Mouse (Mus musculus): ENCODE measurements around the gene Tle4. TPM values are rescaled to one million over a fixed set of nuclear protein-coding genes. Genes with fewer than 3 reads are reported as not detected.

Gene Tle4
- polyA plus RNA-seq, 1 experiment = 16.0 TPM

DNA sequence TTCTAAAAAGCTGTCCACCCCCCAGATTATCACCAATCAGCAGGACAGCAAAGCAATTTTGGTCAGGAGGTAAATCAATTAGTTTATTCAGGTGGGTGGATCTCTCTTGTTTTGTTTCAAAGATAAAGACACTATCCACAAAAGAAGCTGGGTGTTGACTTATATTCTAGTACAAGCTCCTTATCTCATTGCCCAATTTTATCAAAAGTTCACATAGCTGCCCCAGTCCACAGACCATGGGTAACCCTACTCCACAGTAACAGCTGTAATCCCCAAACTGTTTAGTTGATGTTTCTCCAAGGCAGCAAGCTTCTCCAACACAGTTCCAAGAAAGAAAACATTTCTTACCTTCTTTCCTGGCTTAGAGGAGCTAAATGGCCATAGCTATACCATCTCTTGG, 21.5 kb downstream of the Tle4 start:
- Histone ChIP-seq H3K4me3 (replicated peaks; ENCODE audit: extremely low read depth, low read depth, low read length) (no peak overlapping the region), H3K4me1 (ENCODE audit: control insufficient read depth, insufficient read depth, low read length) (peaks cover 4% of the 10 kb centered on the region; the same call in 1 of the 2 replicates)
- TF ChIP-seq CTCF (IDR thresholded peaks at IDR 0.05; ENCODE audit: insufficient read depth, low read length) (no peak), POLR2A (IDR thresholded peaks at IDR 0.05; ENCODE audit: borderline replicate concordance, extremely low read depth, low read depth, low read length) (no peak)
- DNase-seq = no peak

DNA sequence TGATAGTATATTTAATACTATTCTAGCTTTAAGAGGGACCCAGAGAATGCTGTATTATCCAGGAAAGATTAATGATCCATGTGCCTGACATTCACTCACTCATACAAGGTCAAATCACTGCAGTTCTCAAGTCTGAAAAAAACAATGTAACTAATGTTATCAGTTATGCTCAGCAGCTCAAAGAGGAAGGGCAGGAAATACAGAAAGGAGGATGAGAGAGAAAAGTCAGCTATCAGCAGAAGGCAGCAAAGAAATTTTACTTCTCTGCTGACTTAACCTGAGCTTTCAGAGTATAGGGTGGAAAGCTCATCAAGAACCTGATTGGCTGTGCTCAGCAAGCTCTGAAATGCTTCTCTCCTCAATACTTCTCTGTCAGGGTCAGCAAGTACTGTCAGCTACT, 29.0 kb downstream of the Tle4 start:
- no peak overlapping the region for H3K4me3 ChIP-seq (replicated peaks; ENCODE audit: extremely low read depth, low read depth, low read length)
- no peak for DNase-seq
- H3K4me1 ChIP-seq (ENCODE audit: control insufficient read depth, insufficient read depth, low read length) = peaks cover 8% of the 10 kb centered on the region
- TF ChIP-seq CTCF (IDR thresholded peaks at IDR 0.05; ENCODE audit: insufficient read depth, low read length) = no peak
- no peak for TF ChIP-seq POLR2A (IDR thresholded peaks at IDR 0.05; ENCODE audit: borderline replicate concordance, extremely low read depth, low read depth, low read length)

DNA sequence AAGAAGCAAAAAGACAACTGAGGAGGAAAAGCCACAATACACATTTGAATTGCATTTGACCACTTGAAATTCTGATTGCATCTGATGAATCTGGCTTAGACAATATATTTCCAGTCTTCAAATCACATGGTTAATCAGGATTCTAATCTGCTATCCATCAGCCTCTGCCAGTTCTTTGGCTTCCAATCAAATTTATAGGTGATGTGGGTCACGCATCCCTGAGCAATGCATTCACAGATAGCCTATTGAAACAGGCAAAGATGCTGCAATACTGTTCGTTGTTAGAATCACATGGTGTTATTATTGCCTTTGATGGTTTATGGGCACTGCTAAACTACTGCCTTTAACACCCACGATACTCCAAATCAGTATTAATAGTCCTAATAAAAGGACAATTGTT, 30.8 kb downstream of the Tle4 start:
- TF ChIP-seq POLR2A (IDR thresholded peaks at IDR 0.05; ENCODE audit: borderline replicate concordance, extremely low read depth, low read depth, low read length) (no peak), CTCF (IDR thresholded peaks at IDR 0.05; ENCODE audit: insufficient read depth, low read length) (no peak)
- no peak for DNase-seq
- H3K4me1 ChIP-seq (ENCODE audit: control insufficient read depth, insufficient read depth, low read length) = peaks cover 6% of the 10 kb centered on the region
- no peak overlapping the region for H3K4me3 ChIP-seq (replicated peaks; ENCODE audit: extremely low read depth, low read depth, low read length)
- 85% methylated on average over 3 of the region's 3 CpGs for WGBS

DNA sequence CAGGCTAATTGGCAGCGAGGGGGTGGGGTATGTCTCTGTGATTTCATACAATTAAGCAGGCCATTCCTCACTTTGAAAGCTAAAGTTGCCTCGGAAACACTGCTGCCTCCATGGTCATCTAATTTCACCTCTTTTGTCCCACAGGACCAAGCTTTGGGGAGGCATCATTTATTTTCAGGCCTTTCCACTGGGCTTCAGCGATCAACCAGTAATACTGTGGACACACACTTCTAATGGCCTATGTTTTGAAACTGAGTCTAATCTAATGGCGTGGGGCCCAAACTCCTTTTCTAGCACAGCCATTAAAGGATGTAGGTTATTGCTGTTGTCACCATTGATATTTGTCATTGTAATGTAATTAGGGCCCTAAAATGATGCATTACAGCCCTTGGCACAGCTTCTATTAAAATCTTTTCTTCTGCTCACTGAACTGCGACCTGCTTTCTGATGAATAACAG, 31.3 kb downstream of the Tle4 start:
- no peak for DNase-seq
- TF ChIP-seq POLR2A (IDR thresholded peaks at IDR 0.05; ENCODE audit: borderline replicate concordance, extremely low read depth, low read depth, low read length) (no peak), CTCF (IDR thresholded peaks at IDR 0.05; ENCODE audit: insufficient read depth, low read length) (no peak)
- 77% methylated on average over 5 of the region's 5 CpGs for WGBS

DNA sequence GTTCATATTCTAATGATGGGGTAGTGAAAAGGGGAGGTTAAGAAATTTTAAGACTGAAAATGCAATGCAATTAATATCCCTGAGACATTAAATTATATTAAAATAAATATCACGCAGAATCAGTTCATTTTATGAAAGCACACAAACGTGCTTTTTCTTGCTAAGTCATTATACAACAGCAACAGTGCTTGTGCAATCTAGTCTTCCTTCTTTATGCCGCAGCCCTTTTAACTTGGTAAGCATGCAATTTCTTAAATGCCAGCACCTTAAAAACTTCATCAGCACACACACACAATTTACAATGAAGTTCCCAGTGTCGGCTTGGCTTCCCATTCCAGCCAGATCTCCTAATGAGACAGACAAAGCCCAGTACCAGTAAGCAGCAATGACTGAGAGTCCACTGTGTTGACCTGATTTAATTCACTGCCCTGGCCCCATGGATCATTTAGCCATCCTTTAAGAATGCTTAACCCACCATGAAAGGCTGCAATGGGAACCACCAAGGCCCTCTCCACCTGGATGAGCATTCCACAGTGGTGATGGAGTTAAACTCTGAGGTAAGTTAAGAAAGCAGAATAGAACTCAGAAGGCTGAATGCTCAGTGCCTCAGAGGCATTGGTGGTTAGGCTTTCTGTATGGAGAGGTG, 32.3 kb downstream of the Tle4 start:
- no peak overlapping the region for H3K4me3 ChIP-seq (replicated peaks; ENCODE audit: extremely low read depth, low read depth, low read length)
- DNase-seq = no peak
- 80% methylated on average over 4 of the region's 4 CpGs for WGBS
- peaks cover 4% of the 10 kb centered on the region for H3K4me1 ChIP-seq (ENCODE audit: control insufficient read depth, insufficient read depth, low read length)
- no peak for TF ChIP-seq POLR2A (IDR thresholded peaks at IDR 0.05; ENCODE audit: borderline replicate concordance, extremely low read depth, low read depth, low read length)
- TF ChIP-seq CTCF (IDR thresholded peaks at IDR 0.05; ENCODE audit: insufficient read depth, low read length) = no peak

More for the DNA sequence above, 31.3 kb downstream of the Tle4 start:
- Histone ChIP-seq H3K4me1 (ENCODE audit: control insufficient read depth, insufficient read depth, low read length) (peaks cover 6% of the 10 kb centered on the region), H3K4me3 (replicated peaks; ENCODE audit: extremely low read depth, low read depth, low read length) (no peak overlapping the region)

DNA sequence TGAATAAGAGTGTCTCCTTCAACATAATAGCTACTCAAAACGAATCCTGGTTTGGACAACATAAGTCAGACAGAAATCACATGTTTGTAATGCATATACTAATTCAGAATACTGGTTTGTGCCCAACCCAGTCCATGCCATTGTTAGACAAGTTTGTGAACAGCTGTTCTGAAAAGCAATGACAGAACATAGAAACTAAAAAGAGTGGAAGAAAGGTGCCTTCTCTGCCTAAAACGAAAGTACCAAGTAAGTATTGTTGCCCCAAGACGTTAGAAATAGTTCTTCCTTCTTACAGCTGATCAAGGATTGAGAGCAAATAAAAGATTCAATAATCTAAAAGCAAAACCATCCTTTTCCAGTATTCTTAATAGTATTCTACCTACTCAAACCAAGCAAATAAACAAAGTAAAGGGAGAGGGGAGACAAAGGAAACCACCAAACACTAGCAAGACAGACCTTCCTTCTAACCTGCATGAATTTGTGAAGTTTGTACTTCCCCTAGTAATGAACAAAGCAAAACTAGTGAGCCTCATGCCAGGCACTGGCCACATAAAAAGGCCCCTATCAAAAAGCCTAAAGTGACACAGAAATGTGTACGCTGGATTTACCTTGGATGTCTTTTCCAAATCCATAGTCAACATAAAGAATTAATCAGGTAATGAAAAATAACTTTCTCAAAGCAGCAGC, 34.4 kb downstream of the Tle4 start:
- no peak overlapping the region for H3K4me3 ChIP-seq (replicated peaks; ENCODE audit: extremely low read depth, low read depth, low read length)
- DNase-seq = no peak
- 71% methylated on average over 4 of the region's 4 CpGs for WGBS
- H3K4me1 ChIP-seq (ENCODE audit: control insufficient read depth, insufficient read depth, low read length) = no peaks in the 10 kb centered on the region; the same call in 1 of the 2 replicates
- no peak for TF ChIP-seq POLR2A (IDR thresholded peaks at IDR 0.05; ENCODE audit: borderline replicate concordance, extremely low read depth, low read depth, low read length)
- TF ChIP-seq CTCF (IDR thresholded peaks at IDR 0.05; ENCODE audit: insufficient read depth, low read length) = no peak

DNA sequence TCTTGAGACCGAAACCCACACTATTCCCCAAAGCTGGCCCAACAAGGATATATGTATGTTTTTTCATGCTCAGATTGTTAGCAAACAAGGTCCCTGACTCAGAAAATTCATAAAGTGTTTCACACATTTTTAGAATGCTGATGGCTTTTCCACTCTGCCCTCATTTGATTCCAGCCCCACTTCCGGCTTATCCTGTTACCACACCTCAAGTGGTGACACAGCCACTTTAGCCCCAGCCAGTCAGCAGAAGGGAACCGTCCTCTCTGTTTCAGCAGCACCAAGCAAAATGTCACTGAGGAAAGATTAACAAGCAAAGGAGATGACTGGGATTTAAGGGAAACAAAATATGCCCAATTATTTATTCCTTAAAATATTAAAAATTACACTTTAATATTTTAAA, 50.0 kb downstream of the Tle4 start:
- WGBS = 67% methylated on average over 3 of the region's 3 CpGs
- DNase-seq = no peak

DNA sequence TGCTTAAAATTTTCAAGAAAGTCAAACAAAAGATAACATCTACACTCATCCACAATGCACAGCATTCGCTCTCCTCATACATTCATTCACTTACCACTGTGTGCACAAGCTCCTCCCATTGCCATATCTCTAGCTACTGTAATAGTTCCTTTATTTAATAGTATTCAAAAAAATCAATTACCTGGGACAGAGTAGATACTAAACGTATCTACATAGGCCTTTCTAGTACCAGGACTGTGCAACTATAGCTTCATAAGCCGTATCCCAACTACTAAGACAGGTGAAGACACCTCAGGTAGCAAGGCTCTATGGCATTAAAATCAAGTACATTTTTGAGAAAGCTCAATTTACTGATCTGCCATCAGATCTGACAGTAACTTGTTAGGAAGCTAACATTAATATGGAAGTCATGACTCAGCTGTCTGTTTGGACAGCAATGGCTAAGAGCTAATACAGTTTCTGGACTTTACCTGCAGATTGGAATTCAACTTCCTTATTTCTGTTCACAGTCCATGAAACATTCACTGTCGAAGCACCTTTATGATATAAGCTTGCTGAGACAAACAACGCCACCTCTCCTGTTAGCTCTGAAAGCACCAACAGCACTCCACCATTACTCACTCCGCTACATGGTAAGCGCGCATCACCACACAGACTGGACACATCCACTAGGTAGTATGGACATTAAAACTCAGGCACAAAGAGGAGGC, 50.6 kb downstream of the Tle4 start:
- Histone ChIP-seq H3K4me3 (replicated peaks; ENCODE audit: extremely low read depth, low read depth, low read length) (no peak overlapping the region), H3K4me1 (ENCODE audit: control insufficient read depth, insufficient read depth, low read length) (peaks cover 2% of the 10 kb centered on the region; the same call in 1 of the 2 replicates)
- no peak for DNase-seq
- WGBS = 95% methylated on average over 8 of the region's 8 CpGs
- TF ChIP-seq POLR2A (IDR thresholded peaks at IDR 0.05; ENCODE audit: borderline replicate concordance, extremely low read depth, low read depth, low read length) (no peak), CTCF (IDR thresholded peaks at IDR 0.05; ENCODE audit: insufficient read depth, low read length) (no peak)

More for the DNA sequence above, 50.0 kb downstream of the Tle4 start:
- Histone ChIP-seq H3K4me1 (ENCODE audit: control insufficient read depth, insufficient read depth, low read length) (peaks cover 2% of the 10 kb centered on the region; the same call in 1 of the 2 replicates), H3K4me3 (replicated peaks; ENCODE audit: extremely low read depth, low read depth, low read length) (no peak overlapping the region)
- TF ChIP-seq POLR2A (IDR thresholded peaks at IDR 0.05; ENCODE audit: borderline replicate concordance, extremely low read depth, low read depth, low read length) = no peak
- no peak for TF ChIP-seq CTCF (IDR thresholded peaks at IDR 0.05; ENCODE audit: insufficient read depth, low read length)

DNA sequence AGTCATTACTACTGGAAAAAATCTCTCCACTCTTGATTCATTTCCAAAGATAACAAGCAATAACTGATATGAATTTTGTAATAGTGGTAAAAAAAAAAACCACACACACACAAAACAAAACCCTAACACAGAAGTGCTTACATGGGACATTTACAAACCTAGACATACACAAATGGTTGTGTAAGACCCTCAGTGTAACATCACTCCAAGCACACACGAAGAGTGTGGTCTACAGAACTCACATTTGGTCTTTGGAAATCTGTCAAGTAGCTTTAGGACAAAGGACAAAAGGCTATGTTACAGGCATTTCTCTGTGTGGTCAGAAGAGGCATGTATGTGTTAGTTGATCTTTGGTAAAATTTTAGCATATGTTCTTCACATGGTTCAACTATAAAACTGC, 52.4 kb downstream of the Tle4 start:
- no peak overlapping the region for H3K4me3 ChIP-seq (replicated peaks; ENCODE audit: extremely low read depth, low read depth, low read length)
- no peak for TF ChIP-seq CTCF (IDR thresholded peaks at IDR 0.05; ENCODE audit: insufficient read depth, low read length)
- no peak for TF ChIP-seq POLR2A (IDR thresholded peaks at IDR 0.05; ENCODE audit: borderline replicate concordance, extremely low read depth, low read depth, low read length)
- whole genome bisulfite sequencing = 44% methylated on average over 1 of the region's 1 CpGs
- DNase-seq = no peak
- H3K4me1 ChIP-seq (ENCODE audit: control insufficient read depth, insufficient read depth, low read length) = peaks cover 2% of the 10 kb centered on the region; the same call in 1 of the 2 replicates

All from lung, adult 2 months (tissue).